Mouse (Mus musculus): Measurements from ENCODE around the gene Prss38. TPM values are rescaled to one million over a fixed set of nuclear protein-coding genes. Genes with fewer than 3 reads are reported as not detected.
"Not testable (repeated sequence)": the region's sequence is repeated elsewhere in the genome, so short reads cannot be mapped to it uniquely, and the experiment has no call there.

Prss38 gene
- total RNA-seq, 2 experiments from 2014 or later: 0.23 TPM; not detected in 1

GRCm38 (mm10) chr11:59384441-59384959, 9.0 kb upstream of the Prss38 start:
- DNase-seq: peak; percentile 46
- intact Hi-C loops (cut with DNase I; ENCODE audit: low total_unique reads): no loop called here

DNA sequence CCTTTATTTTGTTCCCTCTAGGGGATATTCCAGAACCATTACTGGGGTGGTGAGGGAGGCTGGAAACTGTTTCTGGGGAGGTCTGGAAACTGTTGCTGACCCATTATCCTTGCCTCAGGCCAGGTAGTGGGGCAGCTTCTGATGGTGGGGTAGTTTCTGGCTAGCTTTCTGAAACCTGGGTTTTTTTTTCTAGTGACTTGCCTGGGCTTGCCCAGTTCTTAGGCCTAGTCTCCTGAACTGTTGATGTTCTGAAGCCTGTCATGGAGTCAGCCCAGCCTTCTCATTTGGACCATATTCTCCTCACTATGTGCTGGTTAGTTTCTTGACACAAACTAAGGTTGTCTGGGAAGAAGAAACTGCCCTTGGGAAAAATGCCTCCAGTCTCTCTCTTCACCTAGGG, 4.1 kb upstream of the Prss38 start:
- no peak for DNase-seq
- intact Hi-C loops (cut with DNase I; ENCODE audit: low total_unique reads): no loop called here

DNA sequence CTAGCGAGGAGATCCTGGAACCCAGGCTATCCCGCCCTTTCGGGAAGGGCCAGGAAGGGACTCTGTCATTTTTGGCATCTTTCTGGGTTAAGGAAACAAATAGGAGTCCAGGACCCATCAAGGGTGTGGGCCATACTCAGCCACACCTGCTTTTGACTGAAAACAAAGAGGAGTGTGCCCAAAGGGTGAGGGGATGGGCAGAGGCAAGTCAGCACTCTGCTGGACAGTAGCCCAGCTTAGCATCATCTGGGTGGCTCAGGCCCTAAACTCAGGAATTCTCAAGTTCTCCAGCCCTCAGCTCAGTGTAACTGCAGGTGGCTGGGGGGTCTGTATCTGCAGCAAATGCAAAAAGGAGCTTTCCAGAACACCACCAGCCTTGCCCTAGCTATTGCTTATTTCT, 2.5 kb upstream of the Prss38 start:
- intact Hi-C loops (cut with DNase I; ENCODE audit: low total_unique reads): no loop called here
- no peak for DNase-seq

DNA sequence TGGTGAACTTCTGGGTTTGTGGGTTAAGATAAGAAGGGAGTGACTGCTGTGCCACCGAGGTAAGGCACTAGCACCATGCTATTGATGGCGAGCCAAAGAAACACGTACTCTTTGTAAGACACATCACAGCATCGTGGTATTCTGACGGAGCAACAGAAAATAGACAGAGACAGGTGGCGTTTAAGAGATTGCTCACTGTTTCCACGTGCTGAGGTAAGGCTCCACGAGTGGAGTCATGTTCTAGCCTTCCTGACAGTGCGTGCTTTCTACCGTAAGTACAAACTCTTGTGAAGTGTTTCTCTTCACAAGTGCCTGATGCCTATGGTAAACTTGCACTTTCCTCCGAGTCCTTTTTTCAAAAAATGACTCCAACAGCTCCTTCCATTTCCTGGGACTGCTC, 5.6 kb downstream of the Prss38 start:
- no peak for DNase-seq
- intact Hi-C loops (cut with DNase I; ENCODE audit: low total_unique reads): no loop called here

GRCm38 (mm10) chr11:59367955-59368354, 7.5 kb downstream of the Prss38 start:
- DNase-seq; intact Hi-C loops (cut with DNase I; ENCODE audit: low total_unique reads): not testable (repeated sequence)

DNA sequence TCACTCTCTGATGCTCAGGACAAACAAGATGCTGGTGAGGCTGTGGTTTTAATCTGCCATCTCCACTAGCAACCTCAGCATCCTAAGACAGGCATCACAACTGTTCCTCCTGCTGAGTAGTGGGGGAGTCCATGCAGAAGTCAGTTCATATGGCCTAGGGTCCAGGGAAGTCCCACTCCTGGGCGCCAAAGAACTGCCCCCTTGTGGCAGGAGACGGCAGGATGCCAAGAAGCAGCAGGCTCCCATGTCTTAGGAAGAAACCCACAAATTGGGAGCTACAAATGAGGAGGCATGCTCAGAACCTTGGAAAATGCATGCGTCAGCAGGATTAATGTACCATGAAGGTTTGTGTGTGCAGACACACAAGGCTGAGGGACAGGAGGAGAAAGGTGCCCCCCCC, 8.8 kb downstream of the Prss38 start:
- DNase-seq: no peak
- intact Hi-C loops (cut with DNase I; ENCODE audit: low total_unique reads): no loop called here

- intact Hi-C loops (cut with DNase I; ENCODE audit: low total_unique reads): no loop called here
- DNase-seq: no peak
Observed at GRCm38 (mm10) chr11:59366031-59366430, 9.4 kb downstream of the Prss38 start.

- intact Hi-C loops (cut with DNase I; ENCODE audit: low total_unique reads): no loop called here
- DNase-seq: peak; percentile 57
Observed at GRCm38 (mm10) chr11:59364417-59364816, 11.0 kb downstream of the Prss38 start.

DNA sequence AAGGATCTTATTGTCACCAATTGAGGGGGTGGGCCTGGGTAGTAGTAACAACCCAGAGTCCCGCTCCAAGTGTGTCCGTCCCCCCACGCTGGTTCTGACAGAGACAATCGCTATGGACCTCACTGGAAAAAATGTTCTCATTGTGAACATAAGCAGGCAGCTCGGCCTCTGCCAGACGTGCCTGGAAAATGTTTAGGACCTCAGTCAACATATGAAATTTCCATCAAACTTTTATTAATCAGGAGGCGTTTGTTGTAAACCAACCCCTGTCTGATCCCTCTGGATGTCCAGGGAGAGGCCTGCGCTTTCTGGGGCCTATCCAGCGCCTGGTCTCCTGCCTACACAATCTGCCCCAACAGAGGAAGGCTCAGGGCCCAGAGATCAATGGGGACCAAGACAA, 11.4 kb downstream of the Prss38 start:
- no peak for DNase-seq
- intact Hi-C loops (cut with DNase I; ENCODE audit: low total_unique reads): no loop called here

- intact Hi-C loops (cut with DNase I; ENCODE audit: low total_unique reads): no loop called here
Observed at GRCm38 (mm10) chr11:59361291-59361690, 14.2 kb downstream of the Prss38 start.

DNA sequence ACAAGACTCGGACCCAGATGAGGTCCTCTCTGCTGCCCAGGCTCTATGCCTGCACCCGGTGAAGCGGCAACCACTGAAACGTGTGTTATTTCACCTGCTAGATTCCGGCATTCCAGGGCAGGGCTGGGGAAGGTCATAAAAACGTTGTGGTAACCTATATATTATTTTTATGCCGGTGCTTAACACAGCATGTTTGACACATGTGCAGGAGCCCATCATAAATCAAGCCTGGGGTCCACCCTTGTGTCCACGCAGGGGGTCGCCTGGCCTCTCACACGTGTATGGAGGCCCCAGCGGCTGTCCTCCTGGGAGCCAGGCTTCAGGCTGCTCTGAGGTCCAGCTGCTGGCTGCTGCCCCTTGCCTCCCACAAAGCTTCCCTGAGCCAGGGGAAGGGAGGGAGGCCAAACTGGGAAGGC, 18.6 kb downstream of the Prss38 start:
- intact Hi-C loops (cut with DNase I; ENCODE audit: low total_unique reads): no loop called here
- DNase-seq: no peak

More at GRCm38 (mm10) chr11:59361291-59361690, 14.2 kb downstream of the Prss38 start:
- DNase-seq: no peak

DNA sequence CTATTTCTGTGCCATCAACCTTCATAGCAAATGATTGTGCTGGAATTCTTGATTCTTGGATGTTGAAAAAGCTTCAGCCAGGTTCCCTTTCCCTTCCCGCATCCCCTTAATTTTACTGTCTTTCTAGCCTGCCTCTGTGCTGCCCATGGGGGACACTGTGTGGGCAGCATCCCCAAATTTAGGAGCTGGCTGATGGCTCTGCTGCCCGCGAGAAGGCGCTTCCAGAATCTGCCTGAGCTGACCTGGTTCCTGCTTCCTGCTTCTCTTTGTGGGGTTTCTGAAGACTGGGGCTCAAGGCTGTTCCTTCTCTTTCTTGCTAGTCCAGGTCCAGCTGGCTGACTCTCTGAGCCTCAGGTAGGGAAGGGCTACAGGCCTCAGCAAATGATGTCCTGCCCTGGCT, 20.7 kb downstream of the Prss38 start:
- intact Hi-C loops (cut with DNase I; ENCODE audit: low total_unique reads): no loop called here
- DNase-seq: no peak

- DNase-seq: no peak
- intact Hi-C loops (cut with DNase I; ENCODE audit: low total_unique reads): no loop called here
Observed at GRCm38 (mm10) chr11:59350326-59350725, 25.1 kb downstream of the Prss38 start.

DNA sequence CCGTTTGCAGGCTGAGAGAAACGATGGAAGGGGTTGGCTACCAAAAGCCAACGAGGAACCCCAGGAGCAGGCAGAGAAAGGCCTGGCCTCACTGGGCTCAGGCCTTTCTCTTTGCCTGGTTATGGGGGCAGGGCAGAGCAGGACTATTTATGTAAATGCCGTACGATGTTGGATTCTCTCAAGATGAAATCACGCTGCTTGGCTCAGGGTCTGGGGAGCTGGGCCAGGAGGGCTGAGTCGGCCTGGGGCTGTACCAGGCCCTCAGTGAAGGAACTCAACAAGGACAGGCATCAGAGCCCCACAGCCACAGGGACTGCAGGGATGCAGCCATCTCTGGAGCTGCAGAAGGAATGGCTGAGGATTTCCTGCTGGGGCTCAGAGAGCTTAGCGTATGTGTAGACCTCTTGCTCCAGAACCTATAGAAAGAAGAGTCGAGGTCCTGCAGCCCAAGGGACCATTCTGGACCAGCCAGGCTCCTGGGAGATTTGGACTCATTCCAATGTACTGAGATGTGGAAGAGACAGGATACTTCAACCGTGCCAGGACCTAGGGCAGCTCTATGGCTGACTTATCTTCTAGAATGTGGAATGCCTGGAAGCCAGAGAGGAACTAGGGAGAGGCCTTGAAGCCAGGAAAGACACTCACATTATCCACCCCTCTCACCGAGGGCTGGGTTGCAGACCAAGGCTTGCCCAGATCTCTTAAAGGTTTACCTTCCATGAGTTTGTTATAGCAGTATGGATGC, 29.1 kb downstream of the Prss38 start:
- intact Hi-C loops (cut with DNase I; ENCODE audit: low total_unique reads): no loop called here
- peak; percentile 80 for DNase-seq

GRCm38 (mm10) chr11:59342956-59343355, 32.5 kb downstream of the Prss38 start:
- no peak for DNase-seq
- intact Hi-C loops (cut with DNase I; ENCODE audit: low total_unique reads): no loop called here

DNA sequence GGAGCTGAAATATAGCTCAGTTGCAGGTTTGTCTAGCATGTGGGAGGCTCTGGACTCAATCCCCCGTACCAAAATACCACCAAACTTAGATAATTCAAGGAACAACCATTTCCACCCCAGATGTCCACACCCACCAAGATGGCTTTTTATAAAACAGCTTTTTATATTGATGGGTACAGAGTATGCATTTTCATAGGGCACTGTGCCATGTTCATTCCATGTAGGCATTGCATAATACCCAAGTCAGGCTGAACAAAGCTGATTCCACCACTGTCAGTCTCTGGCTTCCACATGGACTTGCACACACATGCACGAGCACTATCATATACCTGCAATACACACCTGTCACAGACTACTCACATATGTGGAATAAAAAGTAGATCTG, 36.7 kb downstream of the Prss38 start:
- DNase-seq: no peak
- intact Hi-C loops (cut with DNase I; ENCODE audit: low total_unique reads): no loop called here

DNA sequence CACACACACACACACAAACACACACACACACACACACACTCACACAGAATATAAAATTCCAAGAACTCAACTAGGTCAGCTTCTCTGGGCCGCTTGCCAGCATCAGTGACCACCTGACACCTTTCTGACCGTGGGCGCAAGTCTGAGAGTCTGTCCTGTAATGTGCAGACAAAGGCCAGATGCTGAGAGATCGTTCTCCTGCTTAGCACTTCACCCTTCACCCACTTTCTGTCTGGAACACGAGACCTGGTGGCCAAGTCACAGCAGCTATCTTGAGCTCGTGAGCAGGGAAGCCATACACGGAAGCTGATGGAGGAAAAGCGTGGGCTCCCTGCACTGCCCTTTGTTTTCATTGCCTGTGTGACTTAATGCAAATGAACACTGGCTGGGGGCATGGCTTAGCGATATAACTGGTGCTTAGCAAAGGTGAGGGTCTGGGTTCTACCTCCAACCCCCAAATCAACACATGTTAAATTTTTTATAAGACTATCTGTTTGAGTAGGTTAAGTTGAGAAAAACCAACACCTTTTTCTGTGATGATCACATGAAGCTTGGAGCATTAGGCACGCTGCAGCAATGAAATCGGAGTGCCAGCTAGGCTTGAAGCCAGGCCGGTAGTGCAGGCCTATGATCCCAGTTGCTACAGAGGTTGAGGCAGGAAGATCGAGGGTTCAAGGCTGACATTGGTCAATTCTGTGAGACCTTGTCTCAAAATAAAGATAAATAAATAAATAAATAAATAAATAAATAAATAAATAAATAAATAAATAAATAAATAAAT, 37.3 kb downstream of the Prss38 start:
- intact Hi-C loops (cut with DNase I; ENCODE audit: low total_unique reads): no loop called here
- DNase-seq: no peak

DNA sequence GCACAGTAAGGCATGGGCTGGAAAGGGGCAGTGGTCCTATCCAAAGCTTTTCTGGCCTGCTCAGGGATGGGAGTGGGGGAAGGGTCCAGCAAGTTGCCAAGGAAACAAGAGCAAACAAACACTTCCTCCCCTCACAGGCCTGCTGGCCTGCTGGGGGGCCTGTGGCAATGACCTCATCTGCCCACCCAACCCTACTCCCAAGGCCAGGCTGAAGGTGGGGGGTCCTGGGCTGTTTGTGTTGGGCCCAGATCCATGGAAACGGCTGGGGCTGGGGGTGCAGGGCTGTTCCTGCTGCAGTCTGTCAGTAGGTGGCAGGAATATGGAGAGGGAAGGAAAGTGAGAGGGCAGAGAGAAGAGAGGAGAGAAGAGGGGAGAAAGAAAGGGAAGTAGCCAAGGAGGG, 39.1 kb downstream of the Prss38 start:
- no peak for DNase-seq
- intact Hi-C loops (cut with DNase I; ENCODE audit: low total_unique reads): no loop called here

DNA sequence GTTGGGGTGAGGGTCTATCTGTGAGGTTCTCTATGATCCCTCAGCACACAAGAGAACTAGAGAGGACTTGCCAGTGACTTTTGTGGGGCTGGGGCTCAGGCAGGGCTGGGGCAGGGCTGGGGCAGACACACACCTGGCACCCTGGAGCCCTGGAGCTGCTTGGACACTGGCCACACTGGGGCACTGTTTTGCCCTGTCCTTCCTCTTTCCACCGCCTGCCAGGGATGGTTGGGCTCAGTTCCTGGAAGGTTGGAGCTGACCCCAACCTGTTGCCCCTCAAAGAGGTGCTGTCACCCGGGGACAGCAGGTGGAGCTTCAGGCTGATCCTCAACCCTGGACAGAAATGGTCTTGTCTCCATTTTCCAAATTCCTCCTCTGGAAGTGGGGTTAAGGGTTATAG, 39.5 kb downstream of the Prss38 start:
- intact Hi-C loops (cut with DNase I; ENCODE audit: low total_unique reads): no loop called here
- DNase-seq: no peak

- peak; percentile 56 for DNase-seq
- intact Hi-C loops (cut with DNase I; ENCODE audit: low total_unique reads): no loop called here
Observed at GRCm38 (mm10) chr11:59335150-59335549, 40.3 kb downstream of the Prss38 start.

- DNase-seq: no peak
- intact Hi-C loops (cut with DNase I; ENCODE audit: low total_unique reads): no loop called here
Observed at GRCm38 (mm10) chr11:59332938-59333337, 42.5 kb downstream of the Prss38 start.
